Mouse (Mus musculus): Measurements from ENCODE around the gene Ccdc153.

Gene Ccdc153

DNA sequence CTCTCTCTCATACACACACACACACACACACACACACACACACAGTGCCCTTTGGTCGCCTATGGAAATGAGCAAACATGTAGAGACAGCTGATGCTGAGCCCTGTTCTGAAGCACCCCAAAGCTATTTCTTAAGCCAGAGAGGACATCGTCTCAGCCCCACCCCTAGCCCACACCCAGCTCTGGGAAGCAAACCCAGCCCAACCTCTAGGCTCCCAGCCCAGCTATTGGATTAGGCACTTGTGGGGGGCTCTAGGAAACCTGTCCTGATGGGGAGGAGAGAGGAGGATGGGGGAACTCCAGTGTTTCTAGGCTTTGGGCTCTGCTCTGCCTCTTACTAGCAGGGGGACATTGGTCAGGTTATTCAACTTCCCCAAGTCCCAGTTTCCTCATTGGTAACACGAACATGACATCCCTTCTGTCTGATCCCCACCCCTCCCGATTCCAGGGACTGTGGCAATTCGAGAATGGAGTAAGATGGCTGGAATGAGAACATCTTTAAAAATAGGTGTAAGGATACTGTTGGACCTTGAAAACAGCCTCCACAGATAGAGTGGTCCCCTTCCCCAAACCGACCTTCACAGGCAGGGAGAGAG, 45.9 kb downstream of the Ccdc153 start:
- no peak for DNase-seq (ENCODE audit: low read depth, low spot score)

DNA sequence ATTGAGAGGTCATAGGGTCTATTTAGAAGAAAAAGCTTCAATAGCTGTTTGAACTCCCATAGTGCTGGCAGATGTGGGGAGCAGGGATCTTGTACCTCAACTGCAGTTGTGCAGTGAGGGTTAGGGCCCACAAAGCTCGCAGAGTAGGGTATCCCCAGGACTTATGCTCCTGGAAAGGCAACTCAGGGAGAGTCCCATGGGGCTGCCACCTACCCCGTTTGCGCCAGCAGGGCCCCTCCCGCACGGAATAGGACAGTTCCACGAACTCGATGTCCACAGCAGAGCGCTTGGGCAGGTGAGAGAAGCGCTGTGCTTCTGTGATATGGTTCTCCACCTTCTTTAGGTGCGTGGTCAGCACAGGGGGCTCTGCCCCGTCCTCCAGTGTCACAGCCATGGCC, 46.5 kb downstream of the Ccdc153 start:
- no peak for DNase-seq (ENCODE audit: low read depth, low spot score)

DNA sequence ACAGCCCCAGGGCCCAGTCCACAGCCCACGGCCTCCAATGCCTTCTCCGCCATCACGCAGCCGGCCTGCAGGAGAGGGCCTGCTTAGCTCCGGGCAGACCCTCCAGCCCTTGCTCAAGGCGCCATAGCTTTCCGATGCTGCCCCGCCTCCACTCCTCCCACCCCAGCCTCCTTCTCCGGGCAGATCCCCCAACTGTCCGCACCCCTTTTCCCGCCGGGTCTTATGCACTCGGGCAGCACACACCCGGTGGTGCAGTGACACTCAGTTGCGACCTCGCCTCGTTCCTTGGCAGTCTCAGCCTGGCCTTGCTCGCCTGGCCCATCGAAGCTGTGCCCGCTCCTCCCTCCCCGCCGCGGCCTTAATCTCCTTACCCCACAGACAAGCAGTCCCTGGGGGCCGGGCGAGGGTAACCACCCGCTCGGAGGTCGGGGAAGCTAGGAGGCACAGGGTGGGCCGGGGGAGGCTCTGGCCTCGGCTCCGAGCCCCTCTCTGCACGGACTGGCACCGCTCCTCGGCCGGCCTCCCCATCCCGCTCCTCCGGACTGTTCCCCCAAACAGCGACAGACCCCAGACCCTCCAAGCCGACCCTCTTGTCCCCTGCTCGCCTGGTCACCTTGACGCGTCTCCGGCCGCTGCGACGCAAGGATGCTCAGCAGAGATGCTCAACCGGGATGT, 47.1 kb downstream of the Ccdc153 start:
- DNase-seq (ENCODE audit: low read depth, low spot score): no peak

DNA sequence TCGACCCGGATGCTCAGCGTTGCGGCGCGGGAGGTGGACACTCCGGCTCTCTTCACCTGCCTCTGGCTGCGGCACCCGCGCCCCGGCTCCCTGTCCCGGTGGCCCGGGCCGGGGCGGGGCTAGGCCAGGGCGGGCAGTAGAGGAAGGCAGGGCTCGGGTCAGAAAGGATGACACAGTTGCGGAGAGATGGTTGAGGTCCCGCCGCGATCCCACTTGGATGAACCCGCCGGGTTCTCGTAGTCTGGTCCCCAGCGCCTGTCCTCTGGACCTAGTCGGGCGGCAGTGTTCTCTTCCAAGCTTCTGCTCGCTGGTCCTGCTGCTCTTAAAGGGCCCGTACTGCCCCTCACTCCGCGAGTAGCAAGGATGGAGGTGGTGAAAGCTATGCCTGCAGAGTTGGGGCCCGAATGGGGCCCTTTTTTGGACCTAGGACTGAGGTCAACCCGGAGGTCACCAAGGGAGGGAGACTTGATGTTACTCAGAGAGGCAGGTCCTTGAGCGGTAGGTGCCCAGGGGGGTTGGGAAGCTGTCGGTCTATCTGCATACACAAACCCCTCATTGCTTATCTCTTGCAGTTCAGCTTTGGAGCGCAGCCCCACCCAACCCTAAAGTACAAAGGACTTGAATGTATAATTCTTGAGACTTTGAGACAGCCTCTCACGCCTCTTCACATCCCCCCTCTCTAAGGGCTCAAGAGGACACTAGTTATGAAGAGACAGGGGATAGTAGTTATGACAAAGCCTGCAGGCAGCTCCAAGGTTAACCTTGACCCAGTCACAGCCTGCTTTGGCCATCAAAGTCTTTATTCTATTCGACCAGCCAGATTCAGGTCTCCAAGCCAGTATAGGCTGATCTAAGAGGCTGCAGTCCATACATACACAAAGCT, 47.8 kb downstream of the Ccdc153 start, which contains the start of gene Abcg4:
Gene Abcg4 (minus strand): TSS at position 540 of the 883 bp plus-strand sequence.
- DNase-seq (ENCODE audit: low read depth, low spot score): no peak

DNA sequence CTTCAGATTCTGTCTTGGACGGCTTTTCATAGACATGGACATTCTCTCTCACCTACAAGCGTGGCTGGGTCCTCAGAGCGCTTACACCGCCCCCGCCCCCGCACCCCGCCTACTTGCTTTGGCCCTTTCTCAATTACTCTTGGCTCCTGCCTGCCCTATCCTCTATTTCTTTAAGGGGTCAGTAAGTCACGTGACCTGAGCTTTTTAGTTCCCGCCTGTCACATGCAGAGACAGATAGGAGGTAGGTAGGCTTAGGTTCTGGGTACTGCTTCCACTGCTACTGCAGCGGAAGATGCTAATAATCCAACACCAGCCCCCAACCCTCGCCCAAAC, 48.4 kb downstream of the Ccdc153 start:
- DNase-seq (ENCODE audit: low read depth, low spot score): no peak

DNA sequence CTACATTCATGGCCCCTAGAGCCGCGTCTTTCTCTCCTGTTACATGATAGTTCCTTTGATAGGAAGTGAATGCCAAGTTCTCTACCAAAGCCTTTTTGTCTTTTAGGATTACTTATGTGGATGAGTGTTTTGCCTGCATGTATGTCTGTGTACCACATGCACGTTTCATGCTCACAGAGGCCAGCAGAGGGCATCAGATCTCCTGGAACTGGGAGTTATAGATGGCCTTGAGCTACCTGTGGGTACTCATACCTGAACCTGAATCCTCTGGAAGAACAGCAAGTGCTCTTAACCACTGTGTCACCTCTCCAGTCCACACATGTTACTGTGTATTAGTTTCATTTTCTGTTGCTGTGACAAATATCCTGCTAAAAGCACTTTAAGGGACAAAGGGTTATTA, 52.0 kb downstream of the Ccdc153 start:
- no peak for DNase-seq (ENCODE audit: low read depth, low spot score)

Measured in skeletal muscle tissue, adult 2 months (tissue).